Mouse (Mus musculus): ENCODE measurements around the gene Tbx10. TPM values are rescaled to one million over a fixed set of nuclear protein-coding genes. Genes with fewer than 3 reads are reported as not detected.

Gene Tbx10
- polyA plus RNA-seq, 1 experiment: 0.04 TPM

GRCm38 (mm10) chr19:3947813-3948212 lies 44.7 kb upstream of the Tbx10 start:
- no peaks in the 10 kb centered on the region for H3K36me3 ChIP-seq (ENCODE audit: control insufficient read depth, insufficient read depth)
- no peak overlapping the region for H3ac ChIP-seq (ENCODE audit: control insufficient read depth, insufficient read length)
- H3K79me2 ChIP-seq (ENCODE audit: control insufficient read depth, insufficient read depth): no peaks in the 10 kb centered on the region
- H3K4me3 ChIP-seq: no peak overlapping the region
- no peak for TF ChIP-seq REST (IDR thresholded peaks at IDR 0.05; ENCODE audit: insufficient read depth, insufficient read length)
- TF ChIP-seq SRF (IDR thresholded peaks at IDR 0.05; ENCODE audit: control insufficient read depth, insufficient read length, low read depth): no peak
- TF ChIP-seq E2F4 (IDR thresholded peaks at IDR 0.05; ENCODE audit: insufficient read depth): no peak
- no peak for TF ChIP-seq CEBPB (IDR thresholded peaks at IDR 0.05; ENCODE audit: insufficient read depth, poor library complexity, severe bottlenecking)
- TF ChIP-seq TCF3 (IDR thresholded peaks at IDR 0.05; ENCODE audit: insufficient read length, low read depth): no peak
- no peak for TF ChIP-seq MYOD1 (IDR thresholded peaks at IDR 0.05; ENCODE audit: control insufficient read depth in 1 of 3, insufficient read length in 2 of 3, low read depth in 2 of 3)
- TF ChIP-seq POLR2AphosphoS2 (IDR thresholded peaks at IDR 0.05; ENCODE audit: insufficient read length, low read depth): no peak
- TF ChIP-seq MYOG (IDR thresholded peaks at IDR 0.05; ENCODE audit: control insufficient read depth in 1 of 3, insufficient read depth in 1 of 3, insufficient read length in 2 of 3, low read depth in 2 of 3): no peak
- no peak for TF ChIP-seq MAX (IDR thresholded peaks at IDR 0.05; ENCODE audit: low read depth)
- TF ChIP-seq TCF12 (IDR thresholded peaks at IDR 0.05; ENCODE audit: insufficient read depth, poor library complexity, severe bottlenecking): no peak
- no peak for TF ChIP-seq USF1 (IDR thresholded peaks at IDR 0.05; ENCODE audit: low read depth)
- no peak for TF ChIP-seq POLR2A (IDR thresholded peaks at IDR 0.05; ENCODE audit: insufficient read length, low read depth)
- H3K27me3 ChIP-seq (ENCODE audit: control insufficient read depth, insufficient read depth, insufficient read length): no peaks in the 10 kb centered on the region
- H3K4me2 ChIP-seq (ENCODE audit: low read depth): no peak overlapping the region

GRCm38 (mm10) chr19:3948546-3948945 lies 44.0 kb upstream of the Tbx10 start:
- no peak overlapping the region for H3ac ChIP-seq (ENCODE audit: control insufficient read depth, insufficient read length)
- TF ChIP-seq E2F4 (IDR thresholded peaks at IDR 0.05; ENCODE audit: insufficient read depth) (no peak), MAX (IDR thresholded peaks at IDR 0.05; ENCODE audit: low read depth) (no peak), TCF12 (IDR thresholded peaks at IDR 0.05; ENCODE audit: insufficient read depth, poor library complexity, severe bottlenecking) (no peak), REST (IDR thresholded peaks at IDR 0.05; ENCODE audit: insufficient read depth, insufficient read length) (no peak)
- H3K4me3 ChIP-seq: no peak overlapping the region
- H3K27me3 ChIP-seq (ENCODE audit: control insufficient read depth, insufficient read depth, insufficient read length): no peaks in the 10 kb centered on the region
- H3K36me3 ChIP-seq (ENCODE audit: control insufficient read depth, insufficient read depth): no peaks in the 10 kb centered on the region
- no peak overlapping the region for H3K4me2 ChIP-seq (ENCODE audit: low read depth)
- H3K79me2 ChIP-seq (ENCODE audit: control insufficient read depth, insufficient read depth): no peaks in the 10 kb centered on the region

- no peak overlapping the region for H3K4me3 ChIP-seq
- H3K36me3 ChIP-seq (ENCODE audit: control insufficient read depth, insufficient read depth): no peaks in the 10 kb centered on the region
- H3K79me2 ChIP-seq (ENCODE audit: control insufficient read depth, insufficient read depth): no peaks in the 10 kb centered on the region
- no peak overlapping the region for H3ac ChIP-seq (ENCODE audit: control insufficient read depth, insufficient read length)
- no peaks in the 10 kb centered on the region for H3K27me3 ChIP-seq (ENCODE audit: control insufficient read depth, insufficient read depth, insufficient read length)
- no peak overlapping the region for H3K4me2 ChIP-seq (ENCODE audit: low read depth)
- TF ChIP-seq SRF (IDR thresholded peaks at IDR 0.05; ENCODE audit: control insufficient read depth, insufficient read length, low read depth) (no peak), MYOD1 (IDR thresholded peaks at IDR 0.05; ENCODE audit: control insufficient read depth in 1 of 3, insufficient read length in 2 of 3, low read depth in 2 of 3) (no peak), POLR2A (IDR thresholded peaks at IDR 0.05; ENCODE audit: insufficient read length, low read depth) (no peak), TCF12 (IDR thresholded peaks at IDR 0.05; ENCODE audit: insufficient read depth, poor library complexity, severe bottlenecking) (no peak), USF1 (IDR thresholded peaks at IDR 0.05; ENCODE audit: low read depth) (no peak), REST (IDR thresholded peaks at IDR 0.05; ENCODE audit: insufficient read depth, insufficient read length) (no peak), MAX (IDR thresholded peaks at IDR 0.05; ENCODE audit: low read depth) (no peak), CEBPB (IDR thresholded peaks at IDR 0.05; ENCODE audit: insufficient read depth, poor library complexity, severe bottlenecking) (no peak), MYOG (IDR thresholded peaks at IDR 0.05; ENCODE audit: control insufficient read depth in 1 of 3, insufficient read depth in 1 of 3, insufficient read length in 2 of 3, low read depth in 2 of 3) (no peak), E2F4 (IDR thresholded peaks at IDR 0.05; ENCODE audit: insufficient read depth) (no peak), POLR2AphosphoS2 (IDR thresholded peaks at IDR 0.05; ENCODE audit: insufficient read length, low read depth) (no peak), TCF3 (IDR thresholded peaks at IDR 0.05; ENCODE audit: insufficient read length, low read depth) (no peak)
Measured at GRCm38 (mm10) chr19:3950331-3950730, 42.2 kb upstream of the Tbx10 start.

GRCm38 (mm10) chr19:3951461-3951860 lies 41.1 kb upstream of the Tbx10 start:
- no peaks in the 10 kb centered on the region for H3K36me3 ChIP-seq (ENCODE audit: control insufficient read depth, insufficient read depth)
- H3K4me3 ChIP-seq: no peak overlapping the region
- H3ac ChIP-seq (ENCODE audit: control insufficient read depth, insufficient read length): no peak overlapping the region
- H3K27me3 ChIP-seq (ENCODE audit: control insufficient read depth, insufficient read depth, insufficient read length): no peaks in the 10 kb centered on the region
- TF ChIP-seq E2F4 (IDR thresholded peaks at IDR 0.05; ENCODE audit: insufficient read depth): no peak
- TF ChIP-seq MYOG (IDR thresholded peaks at IDR 0.05; ENCODE audit: control insufficient read depth in 1 of 3, insufficient read depth in 1 of 3, insufficient read length in 2 of 3, low read depth in 2 of 3): no peak
- no peak for TF ChIP-seq MAX (IDR thresholded peaks at IDR 0.05; ENCODE audit: low read depth)
- no peak for TF ChIP-seq REST (IDR thresholded peaks at IDR 0.05; ENCODE audit: insufficient read depth, insufficient read length)
- no peak for TF ChIP-seq MYOD1 (IDR thresholded peaks at IDR 0.05; ENCODE audit: control insufficient read depth in 1 of 3, insufficient read length in 2 of 3, low read depth in 2 of 3)
- no peak for TF ChIP-seq CEBPB (IDR thresholded peaks at IDR 0.05; ENCODE audit: insufficient read depth, poor library complexity, severe bottlenecking)
- no peak for TF ChIP-seq TCF12 (IDR thresholded peaks at IDR 0.05; ENCODE audit: insufficient read depth, poor library complexity, severe bottlenecking)
- TF ChIP-seq POLR2A (IDR thresholded peaks at IDR 0.05; ENCODE audit: insufficient read length, low read depth): no peak
- TF ChIP-seq POLR2AphosphoS2 (IDR thresholded peaks at IDR 0.05; ENCODE audit: insufficient read length, low read depth): no peak
- no peak for TF ChIP-seq SRF (IDR thresholded peaks at IDR 0.05; ENCODE audit: control insufficient read depth, insufficient read length, low read depth)
- TF ChIP-seq TCF3 (IDR thresholded peaks at IDR 0.05; ENCODE audit: insufficient read length, low read depth): no peak
- no peaks in the 10 kb centered on the region for H3K79me2 ChIP-seq (ENCODE audit: control insufficient read depth, insufficient read depth)
- H3K4me2 ChIP-seq (ENCODE audit: low read depth): no peak overlapping the region

GRCm38 (mm10) chr19:3952099-3952498 lies 40.5 kb upstream of the Tbx10 start:
- no peaks in the 10 kb centered on the region for H3K79me2 ChIP-seq (ENCODE audit: control insufficient read depth, insufficient read depth)
- no peak overlapping the region for H3K4me2 ChIP-seq (ENCODE audit: low read depth)
- H3K27me3 ChIP-seq (ENCODE audit: control insufficient read depth, insufficient read depth, insufficient read length): no peaks in the 10 kb centered on the region
- no peaks in the 10 kb centered on the region for H3K36me3 ChIP-seq (ENCODE audit: control insufficient read depth, insufficient read depth)
- H3K4me3 ChIP-seq: no peak overlapping the region
- no peak overlapping the region for H3ac ChIP-seq (ENCODE audit: control insufficient read depth, insufficient read length)
- TF ChIP-seq TCF12 (IDR thresholded peaks at IDR 0.05; ENCODE audit: insufficient read depth, poor library complexity, severe bottlenecking) (no peak), POLR2A (IDR thresholded peaks at IDR 0.05; ENCODE audit: insufficient read length, low read depth) (no peak), REST (IDR thresholded peaks at IDR 0.05; ENCODE audit: insufficient read depth, insufficient read length) (no peak)
